Comparison of ENCODE assay signal across 9 mouse cellular contexts in genomic region chr6:72234372-72235097, GRCm38 (mm10). TPM values are rescaled to one million over a fixed set of nuclear protein-coding genes. Genes with fewer than 3 reads are reported as not detected.
A peak's percentile ranks its signal among the peaks of the same experiment; 100 is the strongest.
DNase-seq lines count a peak whose midpoint lies in the region; ATAC-seq and TF ChIP-seq lines count a peak whose summit lies in the region.
"Had no signal": no experiment of that assay in that cellular context is flagged by ENCODE, and none has a peak within 500 bp of the region (broad histone marks: within the 10 kb centered on the region; RNA-seq: fewer than 3 reads in every experiment).

No protein-coding gene starts in this region.

- no peaks in the 10 kb centered on the region for H3K4me1 ChIP-seq in cortical plate, adult 2 months (ENCODE audit: control insufficient read depth, insufficient read depth, low read length)
- peaks cover 49% of the 10 kb centered on the region for H3K4me1 ChIP-seq in neural tube, embryonic 12.5 days

- intact Hi-C loops in heart, postnatal 36 days (cut with DNase I) = loop anchor here (1.0 kb wide), 1 partner anchor 16 kb away; no protein-coding TSS in a partner anchor

- under 1% methylated on average over 79 of the region's 79 CpGs for WGBS in neural tube, embryonic 12.5 days

- H3K27ac ChIP-seq in cortical plate, adult 2 months (ENCODE audit: insufficient read depth, low read length) = no peak overlapping the region
- no peak overlapping the region for H3K27ac ChIP-seq in neural tube, embryonic 12.5 days

- peak overlapping the region; percentile 49 for H3K9ac ChIP-seq in neural tube, embryonic 12.5 days

- H3K4me3 ChIP-seq in cortical plate, adult 2 months (ENCODE audit: insufficient read depth, low read length) = peak overlapping the region; percentile 45
- H3K4me3 ChIP-seq in neural tube, embryonic 12.5 days = peak overlapping the region; percentile 50

- no peaks in the 10 kb centered on the region for H3K36me3 ChIP-seq in neural tube, embryonic 12.5 days

- TF ChIP-seq POLR2A in cortical plate, adult 2 months (IDR thresholded peaks at IDR 0.05; ENCODE audit: extremely low read depth, insufficient read depth, low read length) = no peak

- H3K9me3 ChIP-seq in neural tube, embryonic 12.5 days = no peaks in the 10 kb centered on the region

- DNase-seq in cerebellum, adult 11 months = peak; percentile 33
- DNase-seq in cerebellum, adult 11-12 months = no peak
- DNase-seq in 3134 (ENCODE audit: extremely low read depth, insufficient read length, low spot score) (peak; percentile 67), liver (peak; percentile 23)
- DNase-seq in heart, postnatal 36 days = peak; percentile 47 to 48
- DNase-seq in urinary bladder, adult 2 months (ENCODE audit: low spot score) = no peak

- H3K4me2 ChIP-seq in neural tube, embryonic 12.5 days (replicated peaks) = peak overlapping the region; percentile 99

- ATAC-seq in neural tube, embryonic 12.5 days (ENCODE audit: low FRiP score, low read depth) = peak; percentile 60

- H3K27me3 ChIP-seq in neural tube, embryonic 12.5 days (replicated peaks) = peaks cover 92% of the 10 kb centered on the region

- TF ChIP-seq CTCF in cortical plate, adult 2 months (IDR thresholded peaks at IDR 0.05; ENCODE audit: extremely low read depth, insufficient read depth, low read length) = no peak

RNA-seq across cellular contexts. Expression of gene Atoh8, which starts 0.8 kb away (rescaled TPM):
- 2.1 and 2.5 TPM in 2 replicates for polyA plus RNA-seq in cortical plate, adult 2 months (2012; rRNA removed)
- total RNA-seq in heart, postnatal 36 days (2021) = 10 to 100 TPM in 1 of 2 experiments, 1 to 10 TPM in 1; 10.0 to 11.4 TPM
- 7.3 and 8.4 TPM in 2 replicates for polyA plus RNA-seq in neural tube, embryonic 12.5 days (2016; fragmentation: Nextera tagmentation; extraction: Ambion mirVana)
- 20.2 and 24.1 TPM in 2 replicates for polyA plus RNA-seq in urinary bladder, adult 2 months (2012; rRNA removed)
- total RNA-seq: hematopoietic stem cell, adult 5-6 weeks had no signal

Comparison
In these comparisons a context has a peak if more than half of its experiments do, and no peak if none do; other contexts are left out.
1. DNase-seq: peak in cerebellum, adult 11 months (single experiment), 3134 (single experiment), heart, postnatal 36 days (2 of 2) and liver (single experiment); none in cerebellum, adult 11-12 months (single experiment) and urinary bladder, adult 2 months (single experiment).